Mouse (Mus musculus) embryonic facial prominence, embryonic 13.5 days (tissue): ENCODE results near the gene Txn2. TPM values are rescaled to one million over a fixed set of nuclear protein-coding genes. Genes with fewer than 3 reads are reported as not detected.

ENCODE experiments used
- ATAC-seq: fragments of 200-750 bp; cut with Nextera tagmentation; 2 replicates; pipeline ENCODE4 v1.8.0; 2017; ENCODE audit warnings: low read depth; ENCODE audit not compliant: insufficient number of reproducible peaks, insufficient read depth, low FRiP score, low TSS enrichment
- H3K27ac ChIP-seq: fragments of 300-500 bp; sonication (generic); 2 replicates; pipeline ENCODE4 v1.5.1; 2015; ENCODE audit warnings: moderate library complexity, mild to moderate bottlenecking, inconsistent platforms
- H3K27me3 ChIP-seq: fragments of 300-500 bp; sonication (generic); 2 replicates; pipeline ENCODE4 v1.6.1; 2015; ENCODE audit warnings: mild to moderate bottlenecking, inconsistent platforms
- H3K36me3 ChIP-seq: fragments of 300-500 bp; sonication (generic); 2 replicates; pipeline ENCODE4 v1.6.1; 2015; ENCODE audit warnings: mild to moderate bottlenecking, inconsistent platforms
- H3K4me1 ChIP-seq: fragments of 300-500 bp; sonication (generic); 2 replicates; pipeline ENCODE4 v1.6.1; 2015; ENCODE audit warnings: inconsistent platforms
- H3K4me2 ChIP-seq: fragments of 300-500 bp; sonication (generic); 2 replicates; pipeline ENCODE4 v1.6.1; 2015; ENCODE audit warnings: moderate library complexity, mild to moderate bottlenecking, inconsistent platforms
- H3K4me3 ChIP-seq: fragments of 300-500 bp; sonication (generic); 2 replicates; pipeline ENCODE4 v1.5.1; 2015; ENCODE audit warnings: mild to moderate bottlenecking, inconsistent platforms
- H3K9ac ChIP-seq: fragments of 300-500 bp; sonication (generic); 2 replicates; pipeline ENCODE4 v1.6.1; 2015; ENCODE audit warnings: mild to moderate bottlenecking, inconsistent platforms
- H3K9me3 ChIP-seq: fragments of 300-500 bp; sonication (generic); 2 replicates; pipeline ENCODE4 v1.6.1; 2016; ENCODE audit warnings: inconsistent platforms
- WGBS: fragments of 180-500 bp; shearing (Covaris S2); methylation state at CpG from one replicate; pipeline ENCODE4 v1.1.7; 2015; ENCODE audit warnings: mixed read lengths; 5-methylcytosine and 5-hydroxymethylcytosine counted together
- polyA plus RNA-seq: library from polyadenylated mRNA; unstranded; fragments of >200 nt; fragmentation: Nextera tagmentation; extraction: Ambion mirVana; gene quantifications from 2 replicates; pipeline ENCODE4 v1.2.1, GENCODE M21; 2015

Gene Txn2
- polyA plus RNA-seq, 1 experiment from 2014 or later: 236 TPM

DNA sequence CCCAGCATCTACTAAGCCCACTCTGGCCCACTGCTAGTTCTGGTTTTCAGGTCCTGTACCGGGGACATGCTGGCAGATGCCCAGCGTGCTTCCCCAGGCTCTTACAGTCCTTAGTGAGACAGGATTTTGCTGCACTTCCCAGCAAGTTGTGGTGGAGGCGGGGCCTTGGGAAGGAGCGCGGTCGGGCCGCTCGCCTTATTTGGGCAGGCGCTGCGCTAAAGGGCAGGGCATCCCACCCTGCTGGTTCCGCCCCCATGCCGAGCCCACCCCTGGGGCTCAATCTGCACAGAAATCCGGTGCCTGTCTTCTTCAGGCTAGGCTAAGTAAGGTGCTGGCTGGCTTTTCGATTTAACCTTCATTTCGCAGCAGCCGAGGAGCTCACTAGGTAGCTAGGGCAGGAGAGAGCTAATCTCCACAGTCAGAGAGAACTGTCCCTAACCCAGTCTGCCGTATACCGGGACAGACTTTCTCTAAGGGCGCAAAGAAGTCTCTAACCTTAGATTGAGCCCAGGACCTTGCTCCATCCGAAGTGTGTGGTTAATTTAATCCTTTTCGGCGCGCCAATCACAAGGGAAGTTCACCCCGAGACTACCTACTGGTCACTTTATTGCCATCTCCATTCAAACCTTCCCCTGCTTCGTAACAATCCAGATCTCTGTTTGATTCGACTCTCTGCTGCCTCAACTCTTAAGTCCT lies 23.4 kb downstream of the Txn2 start:
- peak; percentile 68 for ATAC-seq
- Histone ChIP-seq H3K4me2 (peak overlapping the region; percentile 69), H3K9me3 (no peaks in the 10 kb centered on the region), H3K9ac (peak overlapping the region; percentile 65), H3K27ac (peak overlapping the region; percentile 78), H3K27me3 (no peaks in the 10 kb centered on the region), H3K4me3 (peak overlapping the region; percentile 41), H3K4me1 (peaks cover 32% of the 10 kb centered on the region), H3K36me3 (no peaks in the 10 kb centered on the region)
- WGBS: 3% methylated on average over 26 of the region's 26 CpGs

DNA sequence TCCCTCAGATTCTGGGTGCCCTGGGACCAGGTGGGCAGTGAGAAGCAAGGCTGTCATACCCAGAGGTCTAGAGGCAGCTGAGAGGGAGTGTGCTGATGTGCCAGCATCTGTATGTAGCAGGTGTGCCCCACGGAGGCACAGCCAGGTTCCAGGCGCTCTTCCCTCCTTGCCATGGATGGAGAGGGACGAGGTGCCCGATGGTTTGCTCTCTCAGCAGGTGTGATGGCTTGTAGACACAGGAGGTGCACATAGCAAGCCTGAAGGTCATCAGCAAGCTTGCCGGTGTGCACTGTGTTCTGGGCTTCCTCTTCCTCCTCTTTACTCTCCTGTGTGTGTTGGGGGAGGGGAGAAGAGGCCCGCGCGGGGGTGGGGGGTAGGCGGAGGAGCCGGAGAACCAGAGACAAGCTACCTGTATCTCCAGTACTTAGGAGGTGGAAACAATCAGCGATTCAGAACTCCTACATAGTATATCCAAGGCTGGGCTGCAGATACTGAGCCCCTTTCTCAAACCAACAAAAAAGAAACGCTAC lies 24.4 kb downstream of the Txn2 start:
- peaks cover 32% of the 10 kb centered on the region for H3K4me1 ChIP-seq
- no peak overlapping the region for H3K4me3 ChIP-seq
- H3K4me2 ChIP-seq: peak overlapping the region; percentile 69
- peak overlapping the region; percentile 78; the same call in 1 of the 2 replicates for H3K27ac ChIP-seq
- H3K27me3 ChIP-seq: no peaks in the 10 kb centered on the region
- no peaks in the 10 kb centered on the region for H3K36me3 ChIP-seq
- no peaks in the 10 kb centered on the region for H3K9me3 ChIP-seq
- H3K9ac ChIP-seq: 0 out of 2 replicates have a peak overlapping the region, but pooled peaks have one; percentile 6
- 27% methylated on average over 12 of the region's 12 CpGs for WGBS
- ATAC-seq: no peak

DNA sequence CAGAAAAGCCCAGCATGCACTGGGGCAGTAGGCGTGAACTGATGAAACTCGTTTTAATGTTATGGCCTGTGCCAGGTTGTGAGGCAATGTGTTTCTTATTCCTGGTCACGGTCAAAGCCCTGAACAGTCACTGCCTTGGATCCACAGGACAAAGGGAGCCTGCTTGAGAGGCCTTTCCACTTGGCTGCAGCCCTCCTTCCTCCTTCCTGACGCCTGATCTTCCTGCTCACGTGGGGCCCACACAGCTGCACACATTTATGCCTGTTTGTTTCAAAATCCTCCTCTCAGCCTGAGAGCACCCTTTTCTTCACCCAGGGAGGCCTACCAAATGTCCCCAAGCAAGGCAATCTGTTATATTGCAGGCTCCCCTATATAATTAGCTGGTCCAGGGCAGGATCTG lies 25.6 kb downstream of the Txn2 start:
- no peak overlapping the region for H3K4me2 ChIP-seq
- H3K27me3 ChIP-seq: no peaks in the 10 kb centered on the region
- no peak overlapping the region for H3K4me3 ChIP-seq
- peaks cover 32% of the 10 kb centered on the region for H3K4me1 ChIP-seq
- 45% methylated on average over 5 of the region's 5 CpGs for WGBS
- no peak for ATAC-seq
- no peaks in the 10 kb centered on the region for H3K36me3 ChIP-seq
- H3K27ac ChIP-seq: peak overlapping the region; percentile 17; the same call in 1 of the 2 replicates
- no peaks in the 10 kb centered on the region for H3K9me3 ChIP-seq
- no peak overlapping the region for H3K9ac ChIP-seq

DNA sequence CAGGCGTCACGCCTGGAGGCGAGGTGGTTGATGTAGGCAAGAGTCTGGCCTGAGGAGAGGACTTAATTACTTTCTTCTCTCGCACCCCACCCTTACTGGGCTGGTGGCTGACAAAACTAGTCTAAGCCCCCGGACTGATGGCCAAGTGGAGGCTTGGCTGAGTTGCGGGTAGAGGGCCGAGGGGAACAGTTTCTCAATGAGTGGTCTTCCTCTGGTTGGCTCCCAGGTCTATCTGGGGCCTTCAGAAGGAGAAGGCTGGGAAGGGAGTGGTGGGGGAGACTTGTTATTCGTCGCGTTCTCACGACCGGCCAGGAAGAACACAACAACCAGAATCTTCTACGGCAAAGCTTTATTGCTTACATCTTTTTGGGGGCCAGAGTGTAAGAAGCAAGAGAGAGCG lies 33.9 kb downstream of the Txn2 start:
- Histone ChIP-seq H3K4me2 (peak overlapping the region; percentile 9; the same call in 1 of the 2 replicates), H3K36me3 (no peaks in the 10 kb centered on the region), H3K9me3 (no peaks in the 10 kb centered on the region), H3K27ac (no peak overlapping the region), H3K9ac (no peak overlapping the region), H3K4me3 (no peak overlapping the region), H3K27me3 (no peaks in the 10 kb centered on the region), H3K4me1 (0 out of 2 replicates have a peak, but pooled peaks cover 3% of the 10 kb centered on the region)
- 73% methylated on average over 13 of the region's 14 CpGs for WGBS
- no peak for ATAC-seq

DNA sequence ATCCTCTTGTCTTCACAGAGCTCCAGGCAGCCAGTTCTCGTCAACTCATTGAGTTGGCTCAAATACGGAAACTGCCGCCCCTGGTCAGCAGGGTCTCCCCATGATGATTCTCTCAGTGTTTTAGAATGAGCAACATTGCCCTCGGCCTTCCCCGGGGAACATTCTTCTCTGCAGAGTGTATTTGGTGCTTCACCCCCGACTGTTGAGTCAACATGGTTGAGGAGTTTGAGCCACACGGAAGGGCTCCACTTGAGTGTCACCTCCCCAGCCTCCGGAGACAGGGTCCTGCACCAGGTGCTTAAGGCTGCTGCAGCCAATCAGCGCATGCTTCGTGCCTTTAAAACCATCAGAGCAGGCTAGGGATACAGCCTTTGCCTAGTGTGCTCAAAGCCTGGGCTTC lies 35.5 kb downstream of the Txn2 start:
- 61% methylated on average over 10 of the region's 10 CpGs for WGBS
- Histone ChIP-seq H3K27ac (no peak overlapping the region), H3K36me3 (no peaks in the 10 kb centered on the region), H3K27me3 (no peaks in the 10 kb centered on the region), H3K9me3 (no peaks in the 10 kb centered on the region), H3K9ac (no peak overlapping the region), H3K4me3 (no peak overlapping the region), H3K4me1 (peaks cover 5% of the 10 kb centered on the region; the same call in 1 of the 2 replicates), H3K4me2 (no peak overlapping the region)
- ATAC-seq: no peak

DNA sequence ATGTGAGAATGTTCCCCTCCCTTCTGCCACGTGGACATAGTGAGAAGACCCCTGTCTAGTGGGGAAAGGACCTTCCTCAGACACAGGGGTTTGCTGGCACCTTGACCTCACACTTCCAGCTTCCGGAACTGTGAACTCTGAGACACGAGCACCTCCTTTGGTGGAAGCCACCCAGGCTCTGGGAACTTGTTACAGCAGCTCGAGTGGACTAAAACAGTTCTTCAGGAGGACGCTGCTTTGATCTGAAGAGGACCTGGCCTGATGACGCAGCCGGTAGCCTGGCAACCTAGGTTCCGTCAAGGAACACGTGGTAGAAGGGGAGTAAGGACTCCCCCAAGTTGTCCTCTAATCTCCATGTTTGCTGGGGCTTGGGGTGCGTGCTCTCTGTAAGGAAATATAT lies 36.4 kb downstream of the Txn2 start:
- ATAC-seq: no peak
- Histone ChIP-seq H3K27me3 (no peaks in the 10 kb centered on the region), H3K36me3 (no peaks in the 10 kb centered on the region), H3K4me2 (no peak overlapping the region), H3K9ac (no peak overlapping the region), H3K9me3 (no peaks in the 10 kb centered on the region), H3K27ac (no peak overlapping the region), H3K4me1 (peaks cover 6% of the 10 kb centered on the region; the same call in 1 of the 2 replicates), H3K4me3 (no peak overlapping the region)
- 83% methylated on average over 10 of the region's 10 CpGs for WGBS

DNA sequence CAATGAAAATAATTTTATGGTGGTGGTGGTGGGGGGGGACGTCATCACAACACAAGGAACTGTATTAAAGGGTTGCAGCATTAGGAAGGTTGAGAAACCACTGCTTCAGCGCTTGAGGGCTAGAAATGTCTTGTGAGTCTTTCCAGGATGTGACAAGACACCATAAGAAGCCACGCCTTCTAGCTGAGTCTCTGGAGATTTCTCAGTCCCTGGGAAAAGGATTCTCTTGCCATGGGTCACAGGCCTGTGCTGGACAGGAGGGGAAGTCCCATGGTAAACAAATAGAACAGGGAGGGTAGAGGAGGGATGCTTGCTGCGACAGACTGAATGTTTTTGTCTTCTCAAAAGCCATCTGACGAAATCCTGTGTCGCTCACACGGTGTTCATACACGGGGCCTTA lies 37.0 kb downstream of the Txn2 start:
- Histone ChIP-seq H3K27me3 (no peaks in the 10 kb centered on the region), H3K4me3 (no peak overlapping the region), H3K36me3 (no peaks in the 10 kb centered on the region), H3K9me3 (no peaks in the 10 kb centered on the region), H3K4me1 (peaks cover 6% of the 10 kb centered on the region; the same call in 1 of the 2 replicates), H3K9ac (no peak overlapping the region), H3K27ac (no peak overlapping the region), H3K4me2 (no peak overlapping the region)
- 79% methylated on average over 8 of the region's 8 CpGs for WGBS
- ATAC-seq: no peak

DNA sequence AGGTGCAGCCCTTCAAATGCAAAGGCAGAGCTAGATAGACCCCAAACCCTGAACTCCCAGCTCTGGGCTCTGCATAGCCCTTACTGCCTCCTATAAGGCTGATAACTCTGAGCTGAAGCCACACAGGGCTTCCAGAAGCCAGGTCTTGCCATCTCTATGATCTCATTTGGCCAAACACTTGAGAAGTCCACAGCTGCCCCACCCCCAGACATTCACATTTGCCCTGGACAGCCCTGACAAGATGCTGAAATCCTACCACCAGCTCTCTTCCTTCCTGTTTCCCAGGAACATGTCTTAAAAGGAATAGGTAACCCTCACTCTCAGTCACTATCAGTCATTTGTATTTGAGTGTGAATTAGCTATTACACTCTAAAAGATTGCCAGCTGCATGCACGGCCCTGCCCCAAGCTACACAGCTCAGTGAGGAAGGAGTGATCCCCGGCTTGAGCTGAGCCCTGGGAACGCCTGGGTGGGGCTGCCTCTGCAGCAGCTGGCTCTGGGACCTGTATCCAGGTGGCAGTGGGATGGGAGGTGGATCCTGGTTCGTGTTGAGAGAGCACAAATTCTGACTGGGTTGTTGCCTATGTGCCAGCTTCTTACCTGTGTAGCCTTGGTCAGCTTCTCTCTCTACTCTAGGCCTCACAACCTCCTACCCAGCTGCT lies 38.9 kb downstream of the Txn2 start:
- H3K27ac ChIP-seq: no peak overlapping the region
- H3K4me3 ChIP-seq: no peak overlapping the region
- no peak overlapping the region for H3K9ac ChIP-seq
- 45% methylated on average over 4 of the region's 4 CpGs for WGBS
- peaks cover 6% of the 10 kb centered on the region; the same call in 1 of the 2 replicates for H3K4me1 ChIP-seq
- H3K9me3 ChIP-seq: no peaks in the 10 kb centered on the region
- no peaks in the 10 kb centered on the region for H3K27me3 ChIP-seq
- no peak for ATAC-seq
- no peak overlapping the region for H3K4me2 ChIP-seq
- no peaks in the 10 kb centered on the region for H3K36me3 ChIP-seq

DNA sequence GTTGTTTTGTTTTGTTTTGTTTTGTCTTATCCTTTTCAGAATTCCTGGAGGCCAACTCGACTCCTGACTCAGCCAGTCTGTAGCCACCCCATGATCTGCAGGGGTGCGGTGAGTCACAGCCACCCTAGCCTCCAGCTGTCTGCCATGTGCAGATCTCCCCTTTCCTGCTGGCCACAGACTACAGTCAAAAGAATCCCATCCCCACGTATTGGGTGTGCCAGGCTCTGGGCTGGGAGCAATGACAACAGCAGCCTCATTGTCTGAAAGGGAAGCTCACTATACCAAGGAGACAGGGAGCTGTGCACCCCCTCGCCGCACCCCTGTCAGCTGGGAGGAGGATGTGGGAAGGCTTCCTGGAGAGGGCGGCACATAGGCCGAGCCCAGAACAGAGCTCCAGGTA lies 40.5 kb downstream of the Txn2 start:
- WGBS: 43% methylated on average over 7 of the region's 7 CpGs
- Histone ChIP-seq H3K27ac (no peak overlapping the region), H3K36me3 (no peaks in the 10 kb centered on the region), H3K27me3 (no peaks in the 10 kb centered on the region), H3K9me3 (no peaks in the 10 kb centered on the region), H3K9ac (no peak overlapping the region), H3K4me2 (no peak overlapping the region), H3K4me1 (peaks cover 11% of the 10 kb centered on the region), H3K4me3 (no peak overlapping the region)
- no peak for ATAC-seq

DNA sequence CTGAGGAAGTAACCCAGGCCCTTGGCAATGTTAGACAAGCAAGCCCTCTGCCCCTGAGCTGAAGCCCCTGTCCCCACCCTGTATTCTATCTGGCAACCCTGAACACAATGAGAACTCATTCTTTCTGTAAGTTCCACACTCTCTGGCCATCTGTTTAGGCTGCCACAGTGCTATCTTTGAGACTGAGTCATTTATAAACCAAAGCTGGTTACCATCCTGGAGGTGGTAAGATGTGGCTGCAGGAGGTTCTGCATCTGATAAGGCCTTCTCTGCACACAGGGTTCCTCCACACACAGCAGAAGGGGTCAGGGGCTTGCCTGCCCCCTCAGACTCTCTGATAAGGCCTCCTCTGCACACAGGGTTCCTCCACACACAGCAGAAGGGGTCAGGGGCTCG lies 41.7 kb downstream of the Txn2 start:
- Histone ChIP-seq H3K36me3 (no peaks in the 10 kb centered on the region), H3K4me3 (no peak overlapping the region), H3K27ac (no peak overlapping the region), H3K9me3 (no peaks in the 10 kb centered on the region), H3K4me1 (peaks cover 23% of the 10 kb centered on the region), H3K4me2 (no peak overlapping the region), H3K27me3 (no peaks in the 10 kb centered on the region), H3K9ac (no peak overlapping the region)
- ATAC-seq: no peak
- 70% methylated on average over 1 of the region's 1 CpGs for WGBS

DNA sequence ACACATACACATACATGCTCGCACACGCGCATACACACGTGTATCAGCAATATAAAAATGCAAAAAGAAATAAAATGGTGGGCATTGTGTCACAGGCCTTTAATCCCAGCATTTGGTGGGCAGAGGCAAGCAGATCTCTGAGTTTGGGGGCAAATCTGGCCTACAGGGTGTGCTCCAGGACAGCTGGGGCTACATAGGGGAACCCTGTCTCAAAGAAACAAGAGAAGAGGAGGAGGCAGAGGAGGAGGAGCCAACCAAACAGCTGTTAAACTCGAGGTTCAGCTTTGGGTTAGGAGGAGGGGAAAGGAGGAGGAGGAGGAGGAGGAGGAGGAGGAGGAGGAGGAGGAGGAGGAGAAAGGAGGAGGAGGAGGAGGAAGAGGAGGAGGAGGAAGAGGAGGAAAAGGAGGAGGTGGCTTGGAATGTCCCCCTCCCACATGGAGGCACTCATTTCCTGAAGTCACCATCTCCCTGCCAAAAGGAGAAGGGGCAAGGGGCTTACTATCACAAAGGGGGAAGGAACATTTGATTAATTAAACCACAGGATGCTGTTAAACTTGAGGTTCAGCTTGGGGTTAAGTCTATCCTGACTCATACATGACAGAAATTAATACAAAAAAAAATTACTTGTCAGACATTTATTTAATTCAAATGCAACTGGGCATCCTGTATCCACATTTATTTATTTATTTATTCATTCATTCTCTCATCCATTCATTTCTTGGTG lies 42.3 kb downstream of the Txn2 start:
- 94% methylated on average over 4 of the region's 5 CpGs for WGBS

More for the DNA sequence above, 42.3 kb downstream of the Txn2 start:
- H3K9me3 ChIP-seq: no peaks in the 10 kb centered on the region
- ATAC-seq: no peak
- H3K27me3 ChIP-seq: no peaks in the 10 kb centered on the region
- no peak overlapping the region; the same call in 1 of the 2 replicates for H3K9ac ChIP-seq
- H3K4me3 ChIP-seq: no peak overlapping the region
- H3K4me2 ChIP-seq: no peak overlapping the region
- no peaks in the 10 kb centered on the region for H3K36me3 ChIP-seq
- H3K27ac ChIP-seq: no peak overlapping the region
- H3K4me1 ChIP-seq: peaks cover 27% of the 10 kb centered on the region
